Mouse (Mus musculus): Measurements from ENCODE around the gene Kel.

Gene Kel

GRCm38 (mm10) chr6:41646672-41647071 is 57.5 kb downstream of the Kel start:
- DNase-seq (ENCODE audit: extremely low read depth, low read depth, low spot score) = peak; percentile 79

- DNase-seq (ENCODE audit: extremely low read depth, low read depth, low spot score) = peak; percentile 63
Measured at GRCm38 (mm10) chr6:41646220-41646619, 57.9 kb downstream of the Kel start.

GRCm38 (mm10) chr6:41643227-41643626 is 60.9 kb downstream of the Kel start:
- DNase-seq (ENCODE audit: extremely low read depth, low read depth, low spot score) = no peak

GRCm38 (mm10) chr6:41642765-41643164 is 61.4 kb downstream of the Kel start:
- DNase-seq (ENCODE audit: extremely low read depth, low read depth, low spot score) = no peak

GRCm38 (mm10) chr6:41641173-41641866 is 62.8 kb downstream of the Kel start:
- DNase-seq (ENCODE audit: extremely low read depth, low read depth, low spot score) = no peak

- DNase-seq (ENCODE audit: extremely low read depth, low read depth, low spot score) = no peak
Measured at GRCm38 (mm10) chr6:41640449-41640848, 63.7 kb downstream of the Kel start.

- DNase-seq (ENCODE audit: extremely low read depth, low read depth, low spot score) = no peak
Measured at GRCm38 (mm10) chr6:41637927-41638506, 66.1 kb downstream of the Kel start.

- no peak for DNase-seq (ENCODE audit: extremely low read depth, low read depth, low spot score)
Measured at GRCm38 (mm10) chr6:41637393-41637792, 66.7 kb downstream of the Kel start.
